Mouse (Mus musculus) neural tube, embryonic 14.5 days (tissue): ENCODE measurements around the gene Syde1. TPM values are rescaled to one million over a fixed set of nuclear protein-coding genes. Genes with fewer than 3 reads are reported as not detected.

ENCODE experiments used
- ATAC-seq: fragments of 200-750 bp; cut with Nextera tagmentation; 2 replicates; pipeline ENCODE4 v1.8.0; 2017; ENCODE audit warnings: low read depth, mild to moderate bottlenecking, moderate TSS enrichment, moderate library complexity
- H3K27ac ChIP-seq: fragments of 300-500 bp; sonication (generic); 2 replicates; pipeline ENCODE4 v1.5.1; 2014; ENCODE audit warnings: low read depth, mild to moderate bottlenecking, control low read depth, low read length, moderate library complexity, mixed read lengths
- H3K27me3 ChIP-seq: fragments of 300-500 bp; sonication (generic); 2 replicates; pipeline ENCODE4 v1.6.1; 2014; ENCODE audit warnings: low read length; ENCODE audit not compliant: control insufficient read depth, insufficient read depth
- H3K36me3 ChIP-seq: fragments of 300-500 bp; sonication (generic); 2 replicates; pipeline ENCODE4 v1.6.1; 2014; ENCODE audit warnings: low read length, mixed read lengths; ENCODE audit not compliant: control insufficient read depth, insufficient read depth
- H3K4me1 ChIP-seq: fragments of 300-500 bp; sonication (generic); 2 replicates; pipeline ENCODE4 v1.6.1; 2014; ENCODE audit warnings: low read length; ENCODE audit not compliant: control insufficient read depth, insufficient read depth
- H3K4me2 ChIP-seq: fragments of 300-500 bp; sonication (generic); 2 replicates; pipeline ENCODE4 v1.6.1; 2014; ENCODE audit warnings: mild to moderate bottlenecking, low read depth, low read length, control low read depth
- H3K4me3 ChIP-seq: fragments of 300-500 bp; sonication (generic); 2 replicates; pipeline ENCODE4 v1.5.1; 2014; ENCODE audit warnings: low read depth, low read length, control low read depth, mixed read lengths
- H3K9ac ChIP-seq: fragments of 300-500 bp; sonication (generic); replicated peaks from 2 replicates; pipeline ENCODE4 v1.6.1; 2014; ENCODE audit warnings: low read depth, mild to moderate bottlenecking, control low read depth, low read length, mixed read lengths
- H3K9me3 ChIP-seq: fragments of 300-500 bp; sonication (generic); 2 replicates; pipeline ENCODE4 v1.6.1; 2016; ENCODE audit warnings: low read length; ENCODE audit not compliant: control insufficient read depth
- WGBS: fragments of 180-500 bp; shearing (Covaris S2); extraction: QIAGEN DNeasy Blood & Tissue Kit; methylation state at CpG from one replicate; pipeline ENCODE4 v1.1.7; 2014; 5-methylcytosine and 5-hydroxymethylcytosine counted together
- polyA plus RNA-seq: library from polyadenylated mRNA; unstranded; fragments of >200 nt; fragmentation: Nextera tagmentation; extraction: Ambion mirVana; gene quantifications from 2 replicates; pipeline ENCODE4 v1.2.1, GENCODE M21; 2014

Gene Syde1
- polyA plus RNA-seq, 1 experiment from 2014 or later = 2.3 TPM

- Histone ChIP-seq H3K4me1 (0 out of 2 replicates have a peak, but pooled peaks cover 4% of the 10 kb centered on the region), H3K9me3 (no peaks in the 10 kb centered on the region), H3K9ac (no peak overlapping the region), H3K4me3 (no peak overlapping the region), H3K27ac (no peak overlapping the region), H3K4me2 (no peak overlapping the region), H3K27me3 (no peaks in the 10 kb centered on the region), H3K36me3 (no peaks in the 10 kb centered on the region)
- no peak for ATAC-seq
- 88% methylated on average over 6 of the region's 6 CpGs for WGBS
These were observed 2.4 kb upstream of the Syde1 start for GRCm38 (mm10) chr10:78594157-78594556.

- Histone ChIP-seq H3K9ac (no peak overlapping the region), H3K27me3 (no peaks in the 10 kb centered on the region), H3K27ac (no peak overlapping the region), H3K4me3 (no peak overlapping the region), H3K4me2 (no peak overlapping the region), H3K9me3 (no peaks in the 10 kb centered on the region), H3K36me3 (no peaks in the 10 kb centered on the region), H3K4me1 (0 out of 2 replicates have a peak, but pooled peaks cover 4% of the 10 kb centered on the region)
- WGBS = 95% methylated on average over 5 of the region's 5 CpGs
- ATAC-seq = no peak
These were observed 2.0 kb upstream of the Syde1 start for GRCm38 (mm10) chr10:78593736-78594135.

DNA sequence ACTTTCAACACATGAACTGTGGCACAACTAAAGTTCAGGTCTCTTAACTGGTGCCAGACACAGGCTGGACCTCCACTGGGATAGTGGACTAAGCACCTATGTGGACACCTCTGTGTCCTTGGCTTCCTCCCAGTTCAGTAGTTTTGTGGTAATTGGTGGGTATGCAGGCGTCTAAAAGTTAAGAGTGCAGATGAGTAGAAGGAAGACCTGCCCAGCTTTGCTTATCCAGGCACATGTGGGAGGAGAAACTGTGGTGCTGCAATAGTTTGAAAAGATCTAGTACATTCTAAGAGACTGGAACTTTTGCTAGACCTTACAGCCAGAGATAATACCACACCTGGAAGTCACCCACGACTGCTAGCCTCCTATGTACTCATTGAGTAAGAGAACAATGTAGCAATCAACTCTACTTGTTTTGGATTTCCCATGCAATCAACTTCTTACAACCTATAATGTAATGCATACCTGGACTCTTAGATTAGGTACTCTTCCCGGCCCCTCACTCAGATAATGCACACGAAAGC, 1.2 kb upstream of the Syde1 start:
- Histone ChIP-seq H3K4me2 (no peak overlapping the region), H3K9me3 (no peaks in the 10 kb centered on the region), H3K36me3 (no peaks in the 10 kb centered on the region), H3K9ac (no peak overlapping the region), H3K27me3 (no peaks in the 10 kb centered on the region), H3K4me3 (no peak overlapping the region), H3K4me1 (0 out of 2 replicates have a peak, but pooled peaks cover 4% of the 10 kb centered on the region), H3K27ac (no peak overlapping the region)
- ATAC-seq = no peak
- WGBS = 86% methylated on average over 4 of the region's 4 CpGs

DNA sequence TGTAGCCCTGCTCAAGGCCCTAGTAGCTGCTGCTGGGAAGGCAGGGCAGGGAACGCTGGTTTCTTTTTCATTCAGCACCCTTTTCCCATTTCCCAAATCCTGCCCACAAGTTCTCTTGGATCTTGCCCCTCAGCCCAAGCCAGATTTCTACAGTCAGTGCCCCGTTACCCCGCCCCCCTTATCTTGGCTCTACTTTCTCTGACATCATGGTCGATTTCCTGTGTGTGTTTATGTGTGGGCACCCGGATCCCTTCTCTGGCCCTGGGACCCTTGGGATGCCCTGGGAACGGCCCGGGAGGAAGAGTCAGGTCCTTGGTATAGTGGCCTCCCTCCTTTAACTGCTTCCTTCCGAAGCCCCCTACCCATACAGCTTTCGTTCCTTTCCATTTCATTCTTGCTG, 1.0 kb downstream of the Syde1 start:
- H3K27me3 ChIP-seq = no peaks in the 10 kb centered on the region
- H3K9me3 ChIP-seq = no peaks in the 10 kb centered on the region
- no peak overlapping the region for H3K27ac ChIP-seq
- 0 out of 2 replicates have a peak, but pooled peaks cover 4% of the 10 kb centered on the region for H3K4me1 ChIP-seq
- ATAC-seq = no peak; the same call in 1 of the 2 replicates
- H3K4me3 ChIP-seq = peak overlapping the region; percentile 41
- H3K9ac ChIP-seq = peak overlapping the region; percentile 35
- H3K36me3 ChIP-seq = no peaks in the 10 kb centered on the region
- 52% methylated on average over 9 of the region's 9 CpGs for WGBS
- H3K4me2 ChIP-seq = peak overlapping the region; percentile 56

GRCm38 (mm10) chr10:78589901-78590300, 1.9 kb downstream of the Syde1 start:
- Histone ChIP-seq H3K27me3 (no peaks in the 10 kb centered on the region), H3K36me3 (no peaks in the 10 kb centered on the region), H3K27ac (no peak overlapping the region), H3K4me1 (0 out of 2 replicates have a peak, but pooled peaks cover 4% of the 10 kb centered on the region), H3K9me3 (no peaks in the 10 kb centered on the region), H3K9ac (no peak overlapping the region), H3K4me3 (no peak overlapping the region), H3K4me2 (no peak overlapping the region)
- no peak for ATAC-seq
- 93% methylated on average over 8 of the region's 8 CpGs for WGBS

GRCm38 (mm10) chr10:78589291-78589690, 2.5 kb downstream of the Syde1 start:
- Histone ChIP-seq H3K4me2 (no peak overlapping the region), H3K27me3 (no peaks in the 10 kb centered on the region), H3K36me3 (no peaks in the 10 kb centered on the region), H3K9me3 (no peaks in the 10 kb centered on the region), H3K4me1 (0 out of 2 replicates have a peak, but pooled peaks cover 4% of the 10 kb centered on the region), H3K4me3 (no peak overlapping the region), H3K27ac (no peak overlapping the region), H3K9ac (no peak overlapping the region)
- ATAC-seq = no peak
- 97% methylated on average over 18 of the region's 18 CpGs for WGBS

GRCm38 (mm10) chr10:78586026-78586425, 5.7 kb downstream of the Syde1 start:
- Histone ChIP-seq H3K9me3 (no peaks in the 10 kb centered on the region), H3K9ac (no peak overlapping the region), H3K4me1 (no peaks in the 10 kb centered on the region), H3K4me3 (no peak overlapping the region), H3K27ac (no peak overlapping the region), H3K36me3 (peaks cover 13% of the 10 kb centered on the region; the same call in 1 of the 2 replicates), H3K4me2 (no peak overlapping the region), H3K27me3 (no peaks in the 10 kb centered on the region)
- 97% methylated on average over 13 of the region's 13 CpGs for WGBS
- no peak for ATAC-seq

DNA sequence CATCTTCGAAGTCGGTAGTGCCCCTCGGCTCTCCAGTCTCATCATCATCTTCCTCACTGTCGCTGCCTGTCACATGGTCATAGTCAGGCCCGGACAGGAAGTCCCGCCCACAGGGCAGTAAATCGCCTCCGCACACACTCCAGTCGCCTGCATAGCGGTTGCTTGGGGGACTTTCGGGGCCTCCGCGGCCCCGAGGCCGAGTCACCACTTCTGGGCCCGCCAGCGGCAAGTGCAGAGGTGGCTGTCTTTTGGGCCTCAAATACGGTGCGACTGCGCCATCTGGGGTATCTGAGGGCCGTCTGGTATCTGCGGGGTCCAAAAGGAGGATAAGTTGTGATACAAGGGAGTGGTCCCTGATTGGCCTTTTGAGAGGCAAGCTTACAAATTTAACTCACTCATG, 6.2 kb downstream of the Syde1 start:
- Histone ChIP-seq H3K9me3 (no peaks in the 10 kb centered on the region), H3K4me3 (no peak overlapping the region), H3K36me3 (peaks cover 13% of the 10 kb centered on the region; the same call in 1 of the 2 replicates), H3K27me3 (no peaks in the 10 kb centered on the region), H3K9ac (no peak overlapping the region), H3K4me1 (no peaks in the 10 kb centered on the region), H3K27ac (no peak overlapping the region), H3K4me2 (no peak overlapping the region)
- WGBS = 86% methylated on average over 22 of the region's 22 CpGs
- ATAC-seq = no peak

- ATAC-seq = no peak
- Histone ChIP-seq H3K36me3 (peaks cover 13% of the 10 kb centered on the region; the same call in 1 of the 2 replicates), H3K27me3 (no peaks in the 10 kb centered on the region), H3K4me1 (no peaks in the 10 kb centered on the region), H3K9ac (no peak overlapping the region), H3K4me2 (no peak overlapping the region), H3K4me3 (no peak overlapping the region), H3K9me3 (no peaks in the 10 kb centered on the region), H3K27ac (no peak overlapping the region)
- WGBS = 94% methylated on average over 1 of the region's 1 CpGs
These were observed 6.8 kb downstream of the Syde1 start for GRCm38 (mm10) chr10:78584996-78585395.
